Mouse (Mus musculus): ENCODE measurements at regions not wholly inside any gene's neighbourhood (a gene's known extent, or its start where the extent isn't known, plus 50 kb on each side); places are given as distances from the start of the nearest gene placed in this dataset.

- H3K4me3 ChIP-seq: no peak overlapping the region
- H3K9me3 ChIP-seq: no peaks in the 10 kb centered on the region
- WGBS: 83% methylated on average over 7 of the region's 7 CpGs
Observed at GRCm38 (mm10) chr6:112223325-112223724, 50.2 kb upstream of the Lmcd1 start.

More at GRCm38 (mm10) chr6:112223325-112223724, 50.2 kb upstream of the Lmcd1 start:
- Histone ChIP-seq H3K9ac (no peak overlapping the region), H3K4me1 (peaks cover 3% of the 10 kb centered on the region), H3K4me2 (no peak overlapping the region), H3K36me3 (replicated peaks) (no peaks in the 10 kb centered on the region), H3K27me3 (replicated peaks) (no peaks in the 10 kb centered on the region), H3K27ac (no peak overlapping the region)
- ATAC-seq (replicated peaks): no peak

All from midbrain, embryonic 15.5 days (tissue).